Mouse (Mus musculus) embryonic fibroblast, embryonic 13.5 days (primary cell): ENCODE results near the gene Gm11213.

Experiments
- CTCF ChIP-seq: IDR thresholded peaks from 2 replicates; pipeline ENCODE4 v1.5.1; 2011; ENCODE audit warnings: mild to moderate bottlenecking, control low read depth, low read length, moderate library complexity, borderline replicate concordance; ENCODE audit not compliant: insufficient read depth
- POLR2A ChIP-seq: IDR thresholded peaks from 2 replicates; pipeline ENCODE4 v1.6.1; 2011; ENCODE audit warnings: low read depth, mild to moderate bottlenecking, control low read depth, low read length, moderate library complexity

DNA sequence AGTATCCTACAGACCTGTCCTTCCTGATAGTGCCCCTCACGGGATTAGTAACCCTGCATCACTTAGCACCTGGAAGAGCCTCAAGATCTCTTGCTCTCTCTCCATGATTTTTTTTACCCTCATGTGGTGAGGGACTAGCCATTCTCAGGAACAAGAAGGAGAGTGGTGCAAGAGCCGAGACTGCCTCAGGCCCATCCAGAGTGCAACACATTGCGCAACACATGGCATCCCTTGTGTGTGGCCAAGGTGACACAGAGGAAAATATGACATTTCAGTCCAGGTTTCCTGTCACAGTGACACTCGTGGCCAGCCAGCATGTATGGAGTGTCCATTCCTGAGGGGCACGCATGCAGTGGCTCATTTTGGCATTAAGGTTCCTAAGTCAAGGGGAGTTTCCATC, 32.4 kb downstream of the Gm11213 start:
- TF ChIP-seq CTCF = no peak
- no peak for TF ChIP-seq POLR2A
